ENCODE assay signal across 13 mouse cellular contexts in the genomic region with DNA sequence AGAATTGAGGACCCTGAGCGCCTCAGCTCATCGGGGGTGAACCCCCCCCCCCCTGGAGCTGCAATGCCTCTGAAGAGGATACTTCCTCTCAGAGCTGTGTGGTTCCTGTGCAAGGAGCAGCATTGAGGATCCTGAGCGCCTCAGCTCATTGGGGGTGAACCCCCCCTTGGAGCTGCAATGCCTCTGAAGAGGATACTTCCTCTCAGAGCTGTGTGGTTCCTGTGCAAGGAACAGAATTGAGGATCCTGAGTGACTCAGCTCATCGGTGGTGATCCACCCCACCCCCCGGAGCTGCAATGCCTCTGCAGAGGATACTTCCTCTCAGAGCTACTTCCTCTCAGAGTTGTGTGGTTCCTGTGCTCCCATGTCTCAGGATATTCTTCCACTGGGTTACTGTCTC. TPM values are rescaled to one million over a fixed set of nuclear protein-coding genes. Genes with fewer than 3 reads are reported as not detected.
DNase-seq lines count a peak whose midpoint lies in the region.
"Had no signal": no experiment of that assay in that cellular context is flagged by ENCODE, and none has a peak within 500 bp of the region (broad histone marks: within the 10 kb centered on the region; RNA-seq: fewer than 3 reads in every experiment).

No protein-coding gene starts in this region.

- intact Hi-C loops in heart, postnatal 36 days (cut with DNase I), result no loop called here

- DNase-seq in heart, adult 8-10 months (ENCODE audit: low spot score), result peak; percentile 21
- no peak for DNase-seq in heart, postnatal 36 days
- peak; percentile 10 to 34 for DNase-seq in spleen, postnatal 36 days (ENCODE audit: low spot score in 2 of 2)
- DNase-seq in spleen, adult 18-20 months, result no peak
- DNase-seq in lung, postnatal 10 days, result peak; percentile 7
- peak; percentile 5 for DNase-seq in splenic B cell, adult 2 months (ENCODE audit: low read depth, low spot score)
- no peak for DNase-seq in yolk sac, embryonic 10.5 days (ENCODE audit: low spot score)
- no peak for DNase-seq in cerebellum, adult 11-12 months
- DNase-seq: B cell, adult 2 months; gastrocnemius, postnatal 14 days; kidney, adult 8-10 months had no signal

- H3K36me3 ChIP-seq in splenic B cell, adult 2 months (ENCODE audit: control insufficient read depth, insufficient read depth, low read length, poor library complexity, severe bottlenecking), result no peaks in the 10 kb centered on the region
- H3K36me3 ChIP-seq: hindbrain, embryonic 10.5 days had no signal

- no peaks in the 10 kb centered on the region for H3K27me3 ChIP-seq in splenic B cell, adult 2 months (ENCODE audit: control insufficient read depth, insufficient read depth, low read length, poor library complexity, severe bottlenecking)

RNA-seq across cellular contexts. Expression of a gene that starts 20.8 kb away (rescaled TPM):
- total RNA-seq in heart, adult 8-10 months (2022), result under 1 TPM; 0.09 to 0.14 (median 0.10) TPM
- total RNA-seq in heart, postnatal 36 days (2021), result under 1 TPM in 1 of 2 experiments, not detected in 1; 0.17 TPM
- total RNA-seq: megakaryocyte-erythroid progenitor cell, adult 5-6 weeks had no signal

Comparison
In these comparisons a context has a peak if more than half of its experiments do, and no peak if none do; other contexts are left out.
1. DNase-seq: peak in heart, adult 8-10 months (single experiment), spleen, postnatal 36 days (2 of 2), lung, postnatal 10 days (single experiment) and splenic B cell, adult 2 months (single experiment); none in heart, postnatal 36 days (0 of 2), spleen, adult 18-20 months (0 of 2), yolk sac, embryonic 10.5 days (single experiment) and cerebellum, adult 11-12 months (single experiment).